Mouse (Mus musculus) ES-E14 (cell line): ENCODE data around the gene Zscan2. TPM values are rescaled to one million over a fixed set of nuclear protein-coding genes. Genes with fewer than 3 reads are reported as not detected.

ENCODE experiments used
- DNase-seq: peaks from one replicate; pipeline ENCODE4 v3.0.0-alpha.2; 2013; ENCODE audit warnings: low read depth, low spot score
- H3K27ac ChIP-seq: 2 replicates; pipeline ENCODE4 v1.5.1; 2012; ENCODE audit warnings: low read depth, mild to moderate bottlenecking, low read length, moderate library complexity, mixed read lengths; ENCODE audit not compliant: poor library complexity, insufficient read depth, severe bottlenecking
- H3K36me3 ChIP-seq: 2 replicates; pipeline ENCODE4 v1.6.1; 2012; ENCODE audit warnings: mild to moderate bottlenecking, low read length, moderate library complexity, mixed read lengths; ENCODE audit not compliant: control insufficient read depth, poor library complexity, insufficient read depth, severe bottlenecking
- H3K4me1 ChIP-seq, 2 experiments: fragments of 150-350 bp in 1 of 2; sonication (generic) in 1 of 2; 2 replicates each; pipeline ENCODE4 v1.6.1; 2012; ENCODE audit warnings: low read length in 2 of 2, mild to moderate bottlenecking in 1 of 2, mixed read lengths in 1 of 2; ENCODE audit not compliant: control insufficient read depth in 2 of 2, insufficient read depth in 2 of 2, poor library complexity in 1 of 2
- H3K4me3 ChIP-seq, 2 experiments: fragments of 150-350 bp in 1 of 2; sonication (generic) in 1 of 2; 2 replicates each; pipeline ENCODE4 v1.5.1; 2012; ENCODE audit warnings: low read length in 2 of 2, low read depth in 1 of 2, mild to moderate bottlenecking in 1 of 2, mixed read lengths in 1 of 2; ENCODE audit not compliant: insufficient read depth in 1 of 2, poor library complexity in 1 of 2, severe bottlenecking in 1 of 2
- H3K9ac ChIP-seq: 2 replicates; pipeline ENCODE4 v1.6.1; 2012; ENCODE audit warnings: low read depth, mild to moderate bottlenecking, low read length, mixed read lengths; ENCODE audit not compliant: poor library complexity, insufficient read depth, severe bottlenecking
- H3K9me3 ChIP-seq: fragments of 150-350 bp; sonication (generic); 2 replicates; pipeline ENCODE4 v1.6.1; 2012; ENCODE audit warnings: low read depth, mild to moderate bottlenecking, low read length; ENCODE audit not compliant: control insufficient read depth, insufficient read depth
- CHD2 ChIP-seq: IDR thresholded peaks from 2 replicates; pipeline ENCODE4 v1.6.1; 2014; ENCODE audit warnings: mild to moderate bottlenecking, low read depth, low read length, inconsistent platforms
- HCFC1 ChIP-seq: IDR thresholded peaks from 2 replicates; pipeline ENCODE4 v1.6.1; 2012; ENCODE audit warnings: low read length, inconsistent platforms, borderline replicate concordance; ENCODE audit not compliant: insufficient read depth
- MAFK ChIP-seq: IDR thresholded peaks from 2 replicates; pipeline ENCODE4 v1.6.1; 2014; ENCODE audit warnings: mild to moderate bottlenecking, low read depth, low read length, inconsistent platforms; ENCODE audit not compliant: insufficient read depth
- ZC3H11A ChIP-seq: IDR thresholded peaks from 2 replicates; pipeline ENCODE4 v1.6.1; 2012; ENCODE audit warnings: low read depth, mild to moderate bottlenecking, inconsistent platforms, low read length, borderline replicate concordance
- ZNF384 ChIP-seq: IDR thresholded peaks from 2 replicates; pipeline ENCODE4 v1.6.1; 2012; ENCODE audit warnings: low read depth, low read length, inconsistent platforms
- in situ Hi-C, 2 experiments: fragments of 600-800 bp; cut with MboI; formaldehyde crosslinking; loops; one replicate each; pipeline ENCODE4 v1.15.1; 2025; ENCODE audit warnings: low sequenced_read_pairs in 2 of 2, inconsistent platforms in 1 of 2; ENCODE audit not compliant: unreplicated experiment in 2 of 2
- total RNA-seq: library from RNA; depleted of rRNA; stranded (reverse); fragments of 300-350 nt; gene quantifications from 2 replicates; pipeline ENCODE4 v1.2.3, GENCODE M21; 2012

The Zscan2 gene
- total RNA-seq, 1 experiment = 2.4 TPM

DNA sequence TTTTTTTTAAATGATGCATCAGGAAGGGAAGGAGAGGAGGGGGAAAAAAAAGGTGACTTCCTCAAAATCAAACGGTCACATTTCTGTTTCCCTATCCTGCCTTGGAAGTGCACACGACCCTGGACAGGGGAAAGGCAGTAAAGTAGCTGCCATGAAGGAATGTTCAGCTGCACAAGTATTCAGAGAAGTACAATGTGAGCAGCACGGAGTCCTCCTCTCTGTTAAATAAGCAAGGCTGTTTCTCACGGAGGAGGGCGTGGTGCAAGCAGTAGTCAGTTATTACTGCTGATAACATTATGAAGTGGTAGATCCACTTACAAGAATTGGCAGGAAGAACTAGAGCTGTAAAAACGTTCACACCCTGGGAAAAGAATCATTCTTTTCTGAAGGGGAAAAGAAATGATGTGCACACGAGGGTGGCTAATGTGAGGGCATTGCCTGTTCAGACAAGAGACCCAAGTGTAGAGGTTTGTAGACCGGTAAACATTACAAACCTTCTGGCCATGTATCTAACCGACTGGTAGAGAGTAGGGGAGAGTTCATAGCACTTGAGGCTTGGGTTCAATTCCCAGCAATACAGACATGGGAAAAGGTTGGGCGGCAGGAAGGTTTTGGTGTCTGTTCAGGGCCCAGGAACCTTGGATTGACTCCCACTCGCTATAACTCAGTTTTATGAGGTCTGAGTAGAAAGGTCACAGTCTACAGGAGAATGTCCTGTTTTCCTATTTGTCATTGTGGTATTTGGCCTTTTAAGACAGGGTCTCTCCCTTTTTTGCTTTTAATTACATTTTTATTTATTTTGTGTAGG is 36.6 kb upstream of the Zscan2 start:
- H3K9me3 ChIP-seq = no peaks in the 10 kb centered on the region
- DNase-seq = no peak
- no peak overlapping the region for H3K9ac ChIP-seq
- in situ Hi-C loops = no loop called here
- H3K4me1 ChIP-seq = peaks cover 9 to 16% of the 10 kb centered on the region in 2 experiments
- H3K4me3 ChIP-seq = no peak overlapping the region
- no peak overlapping the region for H3K27ac ChIP-seq
- TF ChIP-seq ZC3H11A = no peak
- no peak for TF ChIP-seq MAFK
- TF ChIP-seq HCFC1 = no peak
- TF ChIP-seq CHD2 = no peak
- no peak for TF ChIP-seq ZNF384
- H3K36me3 ChIP-seq = no peaks in the 10 kb centered on the region

GRCm38 (mm10) chr7:80825843-80826403 is 34.8 kb upstream of the Zscan2 start, which contains the start of gene Iqgap1:
Gene Iqgap1, minus strand, starts transcription at chr7:80825974.
- no peak for DNase-seq
- H3K36me3 ChIP-seq = no peaks in the 10 kb centered on the region

GRCm38 (mm10) chr7:80828146-80828860 is 32.4 kb upstream of the Zscan2 start:
- Histone ChIP-seq H3K4me3 (no peak overlapping the region), H3K4me1 (peaks cover 8 to 10% of the 10 kb centered on the region in 2 experiments), H3K36me3 (no peaks in the 10 kb centered on the region), H3K9ac (no peak overlapping the region), H3K9me3 (no peaks in the 10 kb centered on the region), H3K27ac (no peak overlapping the region)
- in situ Hi-C loops = no loop called here
- DNase-seq = no peak
- no peak for TF ChIP-seq CHD2
- TF ChIP-seq MAFK = 0 out of 2 replicates have a peak, but pooled peaks have one; percentile 37

More at GRCm38 (mm10) chr7:80825843-80826403, 34.8 kb upstream of the Zscan2 start, which contains the start of gene Iqgap1:
- Histone ChIP-seq H3K9me3 (no peaks in the 10 kb centered on the region), H3K4me3 (peak within 1 kb of the TSS; percentile 13 to 27; a peak in 2 of 4 replicates), H3K27ac (no peak within 1 kb of the TSS; the same call in 1 of the 2 replicates), H3K4me1 (peaks cover 10 to 16% of the 10 kb centered on the region in 2 experiments), H3K9ac (peak within 1 kb of the TSS; percentile 48; the same call in 1 of the 2 replicates)
- TF ChIP-seq ZNF384 = no peak
- TF ChIP-seq ZC3H11A = no peak
- no peak for TF ChIP-seq MAFK
- TF ChIP-seq HCFC1 = no peak
- TF ChIP-seq CHD2 = no peak
- in situ Hi-C loops = no loop called here

DNA sequence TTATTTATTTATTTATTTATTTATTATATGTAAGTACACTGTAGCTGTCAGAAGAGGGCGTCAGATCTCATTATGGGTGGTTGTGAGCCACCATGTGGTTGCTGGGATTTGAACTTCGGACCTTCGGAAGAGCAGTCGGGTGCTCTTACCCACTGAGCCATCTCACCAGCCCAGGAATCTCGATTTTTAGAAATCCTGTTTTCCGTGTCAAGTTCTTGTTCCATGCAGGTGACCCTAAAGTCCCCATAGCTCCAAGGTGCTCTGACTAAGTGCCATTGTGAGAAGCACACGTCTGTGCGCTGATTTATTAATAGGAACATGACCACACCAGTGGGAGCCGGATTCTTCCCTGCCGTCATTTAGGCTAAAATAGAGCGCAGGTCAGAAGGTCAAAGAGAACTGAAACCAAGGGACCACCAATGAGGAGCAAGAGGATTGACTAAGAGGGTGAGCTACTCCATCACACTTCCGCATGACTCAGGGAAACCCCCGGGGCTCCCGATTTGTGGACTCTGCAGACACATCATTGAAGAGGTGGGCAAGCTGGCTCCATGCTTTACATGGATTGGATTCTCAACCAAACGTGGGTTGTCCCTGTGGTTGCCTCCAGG is 30.4 kb upstream of the Zscan2 start:
- H3K9me3 ChIP-seq = no peaks in the 10 kb centered on the region
- in situ Hi-C loops = no loop called here
- TF ChIP-seq MAFK (0 out of 2 replicates have a peak, but pooled peaks have one; percentile 31), ZNF384 (no peak)
- no peaks in the 10 kb centered on the region for H3K36me3 ChIP-seq
- H3K4me3 ChIP-seq = 0 out of 4 replicates have a peak overlapping the region, but pooled peaks of 1 of the 2 experiments have one; percentile 34
- H3K4me1 ChIP-seq = peaks cover 6 to 9% of the 10 kb centered on the region in 2 experiments; a peak in 1 of 4 replicates
- H3K9ac ChIP-seq = no peak overlapping the region
- no peak for DNase-seq
- H3K27ac ChIP-seq = no peak overlapping the region
